Mouse (Mus musculus): ENCODE data around the gene Gpr39. TPM values are rescaled to one million over a fixed set of nuclear protein-coding genes. Genes with fewer than 3 reads are reported as not detected.

Gpr39 gene
- polyA plus RNA-seq, 1 experiment, result 45.4 TPM

DNA sequence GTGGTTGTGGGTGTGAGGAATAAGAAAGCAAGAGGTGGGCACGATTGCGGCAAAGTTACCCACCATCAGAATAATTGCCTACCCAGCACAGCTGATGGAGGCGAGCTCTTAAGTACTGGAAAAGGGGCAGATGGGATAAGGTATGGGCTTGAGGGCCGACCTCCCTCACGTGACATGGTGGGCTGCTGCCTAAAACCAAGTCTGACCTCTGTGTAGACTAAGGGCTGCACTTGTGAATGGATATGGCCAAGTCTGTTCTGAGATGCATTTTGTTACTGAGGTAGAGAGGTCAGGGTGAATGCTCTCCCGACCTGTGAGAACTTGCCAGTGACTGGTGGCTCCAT is 53.7 kb downstream of the Gpr39 start:
- Histone ChIP-seq H3K36me3 (ENCODE audit: control insufficient read depth, insufficient read depth, low read length) (no peaks in the 10 kb centered on the region), H3K27ac (ENCODE audit: insufficient read depth, low read depth, low read length) (no peak overlapping the region), H3K27me3 (ENCODE audit: control insufficient read depth, insufficient read depth, low read length) (no peaks in the 10 kb centered on the region), H3K4me1 (ENCODE audit: control insufficient read depth, insufficient read depth, insufficient read length, low read length) (no peaks in the 10 kb centered on the region), H3K4me3 (ENCODE audit: low read depth, low read length) (no peak overlapping the region)
- no peak for TF ChIP-seq POLR2A (IDR thresholded peaks at IDR 0.05; ENCODE audit: low read depth, low read length)
- no peak for TF ChIP-seq CTCF (IDR thresholded peaks at IDR 0.05; ENCODE audit: extremely low read depth, insufficient read length, insufficient replicate concordance, low read depth, low read length)
- 93% methylated on average over 6 of the region's 6 CpGs for WGBS

DNA sequence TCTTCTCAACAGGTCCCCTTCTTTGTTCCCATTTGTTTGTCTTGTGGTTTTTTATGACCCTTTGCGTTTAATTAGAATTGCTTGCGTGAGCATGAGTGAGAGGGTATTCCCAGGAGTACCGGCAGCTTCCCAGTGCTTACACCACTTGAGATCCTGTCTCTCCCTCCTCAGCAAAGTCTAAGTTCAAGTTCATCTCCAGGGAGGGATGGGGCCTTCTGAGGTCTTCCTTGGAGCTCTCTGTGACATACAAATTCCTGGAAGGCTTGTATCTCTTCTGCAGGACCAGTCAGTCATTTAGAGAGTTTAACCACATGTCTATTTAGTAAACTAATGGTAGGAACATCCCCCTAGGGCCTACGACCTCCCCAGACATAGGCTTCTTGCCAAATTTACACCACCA is 55.1 kb downstream of the Gpr39 start:
- WGBS, result 38% methylated on average over 4 of the region's 4 CpGs
- Histone ChIP-seq H3K36me3 (ENCODE audit: control insufficient read depth, insufficient read depth, low read length) (no peaks in the 10 kb centered on the region), H3K4me1 (ENCODE audit: control insufficient read depth, insufficient read depth, insufficient read length, low read length) (no peaks in the 10 kb centered on the region), H3K27me3 (ENCODE audit: control insufficient read depth, insufficient read depth, low read length) (no peaks in the 10 kb centered on the region), H3K4me3 (ENCODE audit: low read depth, low read length) (no peak overlapping the region), H3K27ac (ENCODE audit: insufficient read depth, low read depth, low read length) (no peak overlapping the region)
- TF ChIP-seq POLR2A (IDR thresholded peaks at IDR 0.05; ENCODE audit: low read depth, low read length) (no peak), CTCF (IDR thresholded peaks at IDR 0.05; ENCODE audit: extremely low read depth, insufficient read length, insufficient replicate concordance, low read depth, low read length) (no peak)

DNA sequence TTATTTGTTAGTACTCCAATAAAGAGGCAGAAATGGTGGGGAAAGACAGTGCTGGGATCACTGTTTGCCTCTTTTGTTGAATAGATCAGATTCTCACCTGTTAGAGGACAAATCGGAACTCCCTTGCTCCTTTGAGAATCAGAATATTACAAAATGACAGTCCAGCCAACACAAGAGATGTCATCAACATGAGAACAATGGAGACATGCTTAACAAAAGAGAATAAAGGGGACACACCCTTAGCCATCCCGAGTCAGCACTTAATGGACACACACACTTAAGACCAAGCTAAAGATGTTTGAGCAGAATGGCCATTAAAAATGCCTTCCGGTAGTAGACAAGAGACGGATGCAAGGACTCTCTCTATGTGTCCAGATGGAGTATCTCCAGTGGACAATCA is 68.0 kb downstream of the Gpr39 start:
- Histone ChIP-seq H3K27ac (ENCODE audit: insufficient read depth, low read depth, low read length) (no peak overlapping the region), H3K4me3 (ENCODE audit: low read depth, low read length) (no peak overlapping the region), H3K36me3 (ENCODE audit: control insufficient read depth, insufficient read depth, low read length) (no peaks in the 10 kb centered on the region), H3K27me3 (ENCODE audit: control insufficient read depth, insufficient read depth, low read length) (no peaks in the 10 kb centered on the region), H3K4me1 (ENCODE audit: control insufficient read depth, insufficient read depth, insufficient read length, low read length) (no peaks in the 10 kb centered on the region)
- no peak for TF ChIP-seq CTCF (IDR thresholded peaks at IDR 0.05; ENCODE audit: extremely low read depth, insufficient read length, insufficient replicate concordance, low read depth, low read length)
- TF ChIP-seq POLR2A (IDR thresholded peaks at IDR 0.05; ENCODE audit: low read depth, low read length), result no peak
- 91% methylated on average over 4 of the region's 4 CpGs for WGBS

DNA sequence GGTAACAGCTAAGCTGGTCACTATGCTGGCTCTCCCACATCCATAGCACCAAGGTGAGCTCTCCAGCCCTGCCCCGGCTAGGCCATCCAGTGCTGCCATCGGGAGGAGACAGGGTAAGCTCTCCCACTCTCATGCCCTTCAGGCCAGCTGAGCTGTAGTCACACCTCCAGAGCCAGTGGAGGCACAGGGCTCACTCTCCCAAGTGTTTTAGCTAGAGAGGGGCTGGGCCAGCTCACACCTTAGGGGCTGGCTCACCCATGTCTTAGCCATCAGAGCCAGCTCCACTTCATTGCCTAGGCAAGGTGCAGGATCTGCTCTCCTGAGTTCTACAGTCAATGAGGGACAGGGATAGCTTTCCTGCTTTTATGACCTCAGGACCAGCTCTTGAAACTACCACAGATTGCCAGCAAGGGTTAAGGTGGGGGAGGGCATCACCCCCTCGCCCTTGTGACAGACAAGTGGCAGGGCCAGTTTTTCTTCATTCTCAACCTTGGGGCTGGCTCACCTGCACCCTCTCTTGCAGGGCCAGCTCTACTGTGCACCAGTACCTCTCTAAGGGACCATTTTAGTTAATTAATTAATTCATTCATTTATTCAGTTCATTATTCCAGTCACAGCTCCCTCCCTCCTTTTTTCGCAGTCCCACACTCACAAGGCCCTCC is 78.7 kb downstream of the Gpr39 start:
- H3K4me3 ChIP-seq (ENCODE audit: low read depth, low read length), result no peak overlapping the region
- H3K36me3 ChIP-seq (ENCODE audit: control insufficient read depth, insufficient read depth, low read length), result no peaks in the 10 kb centered on the region
- WGBS, result 75% methylated on average over 4 of the region's 4 CpGs
- no peak for TF ChIP-seq CTCF (IDR thresholded peaks at IDR 0.05; ENCODE audit: extremely low read depth, insufficient read length, insufficient replicate concordance, low read depth, low read length)
- no peak for TF ChIP-seq POLR2A (IDR thresholded peaks at IDR 0.05; ENCODE audit: low read depth, low read length)
- H3K27ac ChIP-seq (ENCODE audit: insufficient read depth, low read depth, low read length), result no peak overlapping the region
- H3K4me1 ChIP-seq (ENCODE audit: control insufficient read depth, insufficient read depth, insufficient read length, low read length), result no peaks in the 10 kb centered on the region
- H3K27me3 ChIP-seq (ENCODE audit: control insufficient read depth, insufficient read depth, low read length), result no peaks in the 10 kb centered on the region

DNA sequence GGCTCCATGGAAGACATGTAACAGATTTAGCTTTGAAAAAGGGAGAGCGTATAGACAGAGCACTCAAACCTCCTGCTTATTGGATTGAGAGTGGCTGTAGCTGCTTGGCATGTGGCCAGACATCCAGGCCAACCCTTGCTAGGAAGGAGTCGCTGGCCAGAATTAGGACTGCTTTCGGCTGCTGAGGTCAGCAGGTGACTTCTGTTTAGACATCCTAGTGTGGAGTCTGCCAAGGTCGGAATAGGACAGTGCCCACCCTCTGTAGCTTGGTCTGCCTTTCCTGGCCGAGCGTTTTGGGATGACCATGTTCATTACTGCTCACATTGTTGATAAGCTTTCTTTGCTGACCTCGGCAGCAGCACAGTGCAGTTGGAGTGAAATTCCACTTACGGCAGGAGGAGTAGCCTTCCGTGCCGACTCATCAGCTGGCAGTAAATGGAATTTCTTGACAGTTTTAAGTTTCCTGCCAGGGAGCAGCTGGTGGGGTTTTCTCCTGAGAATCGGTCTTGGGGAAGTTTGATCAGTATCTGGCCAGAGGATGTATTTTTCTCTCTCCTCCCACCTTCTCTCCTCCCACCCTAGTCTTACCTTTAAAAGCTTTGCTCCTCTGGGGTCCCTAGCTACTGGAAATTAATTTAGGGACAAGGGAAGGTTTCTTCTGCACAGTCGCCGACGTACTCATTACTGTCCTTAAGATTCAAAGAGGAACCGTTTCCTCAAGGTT is 83.3 kb downstream of the Gpr39 start:
- H3K4me3 ChIP-seq (ENCODE audit: low read depth, low read length), result no peak overlapping the region
- no peak for TF ChIP-seq POLR2A (IDR thresholded peaks at IDR 0.05; ENCODE audit: low read depth, low read length)
- TF ChIP-seq CTCF (IDR thresholded peaks at IDR 0.05; ENCODE audit: extremely low read depth, insufficient read length, insufficient replicate concordance, low read depth, low read length), result no peak
- WGBS, result 66% methylated on average over 15 of the region's 15 CpGs
- H3K36me3 ChIP-seq (ENCODE audit: control insufficient read depth, insufficient read depth, low read length), result no peaks in the 10 kb centered on the region
- 0 out of 2 replicates have a peak, but pooled peaks cover 1% of the 10 kb centered on the region for H3K4me1 ChIP-seq (ENCODE audit: control insufficient read depth, insufficient read depth, insufficient read length, low read length)
- H3K27me3 ChIP-seq (ENCODE audit: control insufficient read depth, insufficient read depth, low read length), result no peaks in the 10 kb centered on the region
- H3K27ac ChIP-seq (ENCODE audit: insufficient read depth, low read depth, low read length), result no peak overlapping the region

DNA sequence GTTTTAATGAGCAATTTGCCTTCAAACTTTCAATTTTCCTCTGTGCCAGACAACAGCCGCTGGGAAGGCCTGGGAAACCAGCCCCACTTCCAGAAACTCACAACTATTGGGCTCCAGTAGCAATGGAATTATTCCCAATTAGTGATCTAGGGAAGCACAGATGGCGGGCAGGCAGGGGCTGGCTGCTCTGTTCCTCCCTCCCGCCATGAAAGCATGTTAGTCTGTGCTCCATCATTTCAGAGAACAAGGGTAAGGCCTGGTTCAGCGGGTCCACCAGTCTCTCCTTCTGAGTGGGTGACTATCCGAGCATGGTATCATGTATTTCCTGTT is 83.9 kb downstream of the Gpr39 start:
- WGBS, result 77% methylated on average over 5 of the region's 5 CpGs
- Histone ChIP-seq H3K4me1 (ENCODE audit: control insufficient read depth, insufficient read depth, insufficient read length, low read length) (0 out of 2 replicates have a peak, but pooled peaks cover 1% of the 10 kb centered on the region), H3K27me3 (ENCODE audit: control insufficient read depth, insufficient read depth, low read length) (no peaks in the 10 kb centered on the region), H3K36me3 (ENCODE audit: control insufficient read depth, insufficient read depth, low read length) (no peaks in the 10 kb centered on the region), H3K27ac (ENCODE audit: insufficient read depth, low read depth, low read length) (no peak overlapping the region), H3K4me3 (ENCODE audit: low read depth, low read length) (no peak overlapping the region)
- TF ChIP-seq CTCF (IDR thresholded peaks at IDR 0.05; ENCODE audit: extremely low read depth, insufficient read length, insufficient replicate concordance, low read depth, low read length) (no peak), POLR2A (IDR thresholded peaks at IDR 0.05; ENCODE audit: low read depth, low read length) (no peak)

DNA sequence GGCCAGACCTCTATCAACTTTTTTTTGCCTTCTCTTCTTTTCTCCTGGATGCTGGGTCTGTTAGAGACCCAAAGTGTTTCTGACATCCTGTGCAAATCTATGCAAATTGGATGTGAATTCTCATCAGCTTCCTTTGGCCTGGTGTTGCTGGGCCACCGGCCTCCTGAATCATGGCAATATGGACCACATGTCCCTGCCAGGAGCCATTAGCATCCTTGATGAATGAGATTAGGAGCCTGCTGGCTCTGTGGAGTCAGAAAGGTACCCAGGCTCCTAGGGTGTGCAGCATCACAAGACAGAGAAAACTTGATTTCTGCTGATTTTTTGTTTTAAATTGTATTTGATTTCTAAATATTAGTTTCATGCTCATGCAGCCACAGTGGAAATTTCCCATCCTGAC is 85.3 kb downstream of the Gpr39 start:
- Histone ChIP-seq H3K27me3 (ENCODE audit: control insufficient read depth, insufficient read depth, low read length) (no peaks in the 10 kb centered on the region), H3K4me1 (ENCODE audit: control insufficient read depth, insufficient read depth, insufficient read length, low read length) (0 out of 2 replicates have a peak, but pooled peaks cover 1% of the 10 kb centered on the region), H3K36me3 (ENCODE audit: control insufficient read depth, insufficient read depth, low read length) (no peaks in the 10 kb centered on the region), H3K27ac (ENCODE audit: insufficient read depth, low read depth, low read length) (no peak overlapping the region), H3K4me3 (ENCODE audit: low read depth, low read length) (no peak overlapping the region)
- 84% methylated on average over 1 of the region's 1 CpGs for whole genome bisulfite sequencing
- no peak for TF ChIP-seq POLR2A (IDR thresholded peaks at IDR 0.05; ENCODE audit: low read depth, low read length)
- no peak for TF ChIP-seq CTCF (IDR thresholded peaks at IDR 0.05; ENCODE audit: extremely low read depth, insufficient read length, insufficient replicate concordance, low read depth, low read length)
